Mouse (Mus musculus) frontal cortex, postnatal 14 days (tissue): Measurements from ENCODE around the gene Nr4a2.

Source experiments
- DNase-seq, 2 experiments: peaks; one replicate each; pipeline ENCODE4 v3.0.0; 2022; ENCODE audit warnings: low spot score in 2 of 2

Nr4a2 gene

DNA sequence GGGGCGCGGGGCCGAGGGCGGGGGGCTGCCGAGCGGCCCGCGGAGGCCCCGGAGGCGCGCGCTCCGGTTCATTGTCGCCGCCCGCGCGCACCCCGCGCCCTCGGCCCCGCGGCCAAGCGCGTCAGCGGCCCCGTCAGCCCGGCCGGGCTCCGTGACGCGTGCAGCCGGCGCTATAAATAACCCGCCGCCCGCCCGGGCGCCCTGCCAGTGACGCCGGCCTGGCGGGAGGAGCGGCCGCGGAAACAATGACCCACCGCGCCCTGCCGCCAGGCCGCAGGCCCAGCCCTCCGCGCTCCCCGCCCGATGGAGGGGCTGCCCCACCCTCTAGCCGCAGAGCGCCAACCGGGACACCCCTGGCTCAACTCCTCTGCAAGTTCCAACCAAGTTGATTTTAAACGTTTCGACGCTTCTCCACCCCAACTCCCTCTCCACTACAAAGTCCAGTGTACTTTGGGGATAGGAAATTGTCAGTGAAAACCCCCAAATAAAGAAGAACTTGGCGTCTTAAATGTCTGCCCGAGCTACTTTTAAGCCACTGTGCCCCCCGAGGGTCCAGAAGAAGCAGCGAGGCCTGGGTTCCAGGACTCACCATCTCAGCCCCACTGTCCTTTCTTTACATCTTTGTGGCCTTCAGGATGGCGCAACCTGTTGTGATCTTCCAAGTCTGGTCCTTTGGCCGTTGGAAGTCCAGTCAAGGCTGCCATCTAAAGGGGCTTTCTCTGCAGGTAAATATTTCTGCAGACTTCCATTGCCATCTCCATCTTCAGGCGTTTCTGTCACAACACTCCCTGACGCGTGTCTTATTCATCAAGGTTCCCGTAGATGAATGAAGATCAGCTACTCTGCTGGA lies at the start of gene Nr4a2:
Nr4a2 (minus strand) TSS at position 13 of the 850 bp plus-strand sequence.
- peak in 1 of 2 experiments; percentile 41 for DNase-seq

DNA sequence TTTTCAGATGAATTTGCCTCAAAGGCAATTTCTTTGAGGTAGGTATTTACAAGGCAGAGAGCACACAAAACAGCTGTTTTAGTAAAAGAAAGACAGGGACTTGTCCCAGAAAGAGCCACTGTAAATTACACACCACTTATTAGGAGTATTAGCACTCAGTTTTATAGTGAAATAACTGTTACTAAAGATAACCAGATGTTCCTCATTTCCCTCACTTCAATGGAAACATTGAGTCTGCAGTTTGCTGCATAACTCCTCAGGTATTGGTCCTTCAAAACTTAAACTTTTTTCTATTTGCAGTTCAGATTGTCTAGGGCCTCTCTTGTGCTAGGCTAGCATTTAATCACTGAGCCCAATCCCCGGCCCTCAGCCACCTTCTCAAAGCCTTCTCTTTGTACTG lies 41.6 kb upstream of the Nr4a2 start:
- DNase-seq = no peak

DNA sequence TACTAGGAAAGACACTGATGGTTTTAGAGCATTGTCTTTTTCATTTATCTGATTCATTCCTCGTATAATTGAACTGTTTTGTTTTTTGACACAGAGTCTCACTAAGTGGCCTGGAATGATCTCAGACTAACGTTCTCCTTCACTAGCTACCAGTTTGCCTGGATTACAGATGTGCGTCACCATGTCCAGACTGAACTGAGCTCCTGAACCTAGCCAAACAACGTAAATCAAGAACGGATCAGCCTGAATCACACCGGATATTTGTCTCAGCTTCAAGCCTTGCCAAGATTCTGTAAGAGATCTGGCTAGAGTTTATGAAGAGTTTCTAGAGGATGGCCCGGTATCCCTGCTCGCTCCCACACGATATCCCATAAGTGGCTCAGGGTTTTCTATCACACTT lies 33.0 kb upstream of the Nr4a2 start:
- DNase-seq = no peak

DNA sequence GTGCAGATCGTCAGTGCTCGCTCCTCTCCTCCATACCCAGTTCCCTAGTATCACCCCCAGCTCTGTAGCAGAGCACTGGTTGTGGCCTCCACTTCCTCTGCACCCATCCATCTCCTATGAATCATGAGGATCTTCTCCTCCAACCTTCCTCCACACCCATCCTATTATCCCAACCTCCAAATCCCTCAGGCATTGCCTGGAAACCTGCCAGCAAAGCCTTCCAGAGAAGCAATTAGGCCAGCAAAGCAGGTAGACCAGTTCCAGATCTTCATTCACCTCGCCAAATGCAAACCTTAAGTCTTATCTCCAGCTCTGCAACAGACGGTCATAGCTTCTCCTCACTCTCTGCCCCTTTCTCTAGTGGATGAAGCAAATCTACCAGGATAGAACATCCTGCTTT lies 26.0 kb upstream of the Nr4a2 start:
- DNase-seq = no peak

DNA sequence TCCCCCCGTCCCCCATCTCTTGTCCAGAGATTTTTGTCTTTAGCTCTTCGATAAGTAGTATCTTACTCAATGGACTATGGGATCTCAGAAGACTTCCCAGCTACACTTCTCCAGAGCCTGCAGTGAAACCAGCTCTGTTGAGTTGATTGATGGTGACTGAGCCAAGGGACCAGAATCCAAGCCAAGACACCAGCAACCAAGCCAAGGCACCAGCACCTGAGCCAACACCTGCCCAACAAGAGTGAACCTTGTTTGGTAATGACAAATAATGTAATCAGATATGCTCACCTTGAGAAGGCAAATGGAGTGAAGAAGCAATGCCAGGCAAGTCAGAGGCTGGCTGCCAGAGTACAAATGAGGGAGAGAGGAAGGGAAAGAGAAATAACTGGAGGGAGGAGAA lies 24.4 kb upstream of the Nr4a2 start:
- DNase-seq = no peak

DNA sequence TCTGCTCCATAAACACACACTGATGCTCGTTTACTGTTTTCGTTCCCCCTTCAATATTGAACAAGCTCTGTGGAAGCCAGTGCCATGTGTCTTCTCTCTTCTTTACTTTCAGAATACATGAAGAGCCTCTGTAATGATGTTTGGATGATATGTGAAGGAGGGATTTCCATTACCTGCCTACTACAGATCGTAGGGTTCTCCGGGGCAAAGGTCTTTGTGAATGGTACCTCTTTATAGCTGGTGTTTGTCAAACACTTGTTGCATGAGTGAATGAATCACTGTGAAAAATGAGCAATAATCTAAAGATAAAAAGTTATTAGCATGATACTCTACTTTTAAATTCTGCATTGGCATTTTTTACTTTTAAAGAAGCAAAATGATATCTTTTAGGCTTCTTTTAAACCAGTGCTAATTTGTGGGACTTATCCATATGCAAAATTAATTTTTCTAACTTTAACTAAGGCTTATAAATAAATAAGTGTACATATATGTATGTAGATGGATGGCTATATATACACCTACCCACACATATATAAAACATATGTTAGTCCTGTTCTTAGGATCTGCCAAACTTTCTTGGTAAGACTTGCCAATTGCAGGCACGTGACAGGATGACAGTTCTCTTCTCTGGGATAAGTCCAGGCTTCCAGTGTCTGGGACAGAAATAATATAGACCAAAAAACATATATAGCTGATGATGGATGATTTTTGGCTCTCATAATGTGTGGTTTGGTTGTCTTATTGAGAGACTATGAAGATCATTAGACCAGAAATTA lies 22.0 kb upstream of the Nr4a2 start:
- DNase-seq = no peak

DNA sequence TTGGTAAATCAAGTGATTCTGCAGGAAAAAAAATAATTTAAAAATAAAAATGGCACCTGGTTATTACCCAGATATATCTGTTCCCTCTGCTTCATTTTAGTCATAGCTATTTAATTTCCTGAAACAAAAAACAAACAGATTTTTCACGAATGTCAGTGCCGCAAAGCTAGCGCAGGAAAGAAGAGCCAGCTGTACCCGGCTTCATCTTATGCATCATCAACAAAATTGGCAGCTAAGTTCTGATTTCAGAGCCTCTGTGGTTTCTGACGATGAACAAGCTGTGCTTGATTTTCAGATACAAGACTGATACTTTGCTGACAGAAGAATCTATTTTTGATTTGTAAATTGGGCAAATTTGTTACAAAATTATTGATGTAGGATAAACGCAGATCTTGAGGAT lies 14.8 kb upstream of the Nr4a2 start:
- no peak for DNase-seq

DNA sequence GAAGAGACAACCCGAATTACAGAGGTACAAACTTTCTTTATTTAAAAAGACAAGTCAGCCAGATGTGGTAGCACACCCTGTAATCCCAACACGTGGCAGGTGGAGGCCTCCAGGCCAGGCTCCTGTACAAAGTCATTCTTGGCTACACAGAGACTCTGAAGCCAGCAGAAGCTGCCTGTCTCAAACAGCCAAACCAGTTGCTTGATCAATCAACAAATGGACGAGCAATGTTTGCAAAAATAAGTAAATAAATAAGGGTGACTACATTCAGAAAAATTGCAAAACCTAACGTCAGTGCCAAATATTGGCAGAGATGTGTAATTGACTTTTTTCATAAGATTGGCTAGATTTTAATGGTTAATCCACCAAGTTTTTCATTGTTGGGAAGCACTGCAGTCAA lies 3.7 kb upstream of the Nr4a2 start:
- DNase-seq = no peak

DNA sequence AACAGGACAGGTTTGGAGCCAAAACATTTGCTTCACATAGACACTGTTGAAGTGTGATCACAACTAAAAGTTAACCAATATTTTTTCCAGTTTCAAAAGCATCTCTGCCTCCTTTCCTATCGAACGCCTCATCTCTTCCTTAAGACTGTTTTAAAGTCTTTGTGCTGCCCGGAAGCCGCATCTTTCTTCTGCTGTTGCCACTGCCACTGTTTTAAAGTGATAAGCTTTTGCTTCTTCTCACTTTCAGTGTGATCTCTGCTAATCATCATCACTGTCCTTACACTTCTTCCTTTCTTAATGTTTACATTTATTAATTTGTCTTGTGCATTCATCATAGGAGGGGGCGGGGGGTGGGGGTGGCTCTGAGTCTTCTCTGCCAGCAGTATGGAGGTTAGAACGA lies 2.1 kb upstream of the Nr4a2 start:
- no peak for DNase-seq

DNA sequence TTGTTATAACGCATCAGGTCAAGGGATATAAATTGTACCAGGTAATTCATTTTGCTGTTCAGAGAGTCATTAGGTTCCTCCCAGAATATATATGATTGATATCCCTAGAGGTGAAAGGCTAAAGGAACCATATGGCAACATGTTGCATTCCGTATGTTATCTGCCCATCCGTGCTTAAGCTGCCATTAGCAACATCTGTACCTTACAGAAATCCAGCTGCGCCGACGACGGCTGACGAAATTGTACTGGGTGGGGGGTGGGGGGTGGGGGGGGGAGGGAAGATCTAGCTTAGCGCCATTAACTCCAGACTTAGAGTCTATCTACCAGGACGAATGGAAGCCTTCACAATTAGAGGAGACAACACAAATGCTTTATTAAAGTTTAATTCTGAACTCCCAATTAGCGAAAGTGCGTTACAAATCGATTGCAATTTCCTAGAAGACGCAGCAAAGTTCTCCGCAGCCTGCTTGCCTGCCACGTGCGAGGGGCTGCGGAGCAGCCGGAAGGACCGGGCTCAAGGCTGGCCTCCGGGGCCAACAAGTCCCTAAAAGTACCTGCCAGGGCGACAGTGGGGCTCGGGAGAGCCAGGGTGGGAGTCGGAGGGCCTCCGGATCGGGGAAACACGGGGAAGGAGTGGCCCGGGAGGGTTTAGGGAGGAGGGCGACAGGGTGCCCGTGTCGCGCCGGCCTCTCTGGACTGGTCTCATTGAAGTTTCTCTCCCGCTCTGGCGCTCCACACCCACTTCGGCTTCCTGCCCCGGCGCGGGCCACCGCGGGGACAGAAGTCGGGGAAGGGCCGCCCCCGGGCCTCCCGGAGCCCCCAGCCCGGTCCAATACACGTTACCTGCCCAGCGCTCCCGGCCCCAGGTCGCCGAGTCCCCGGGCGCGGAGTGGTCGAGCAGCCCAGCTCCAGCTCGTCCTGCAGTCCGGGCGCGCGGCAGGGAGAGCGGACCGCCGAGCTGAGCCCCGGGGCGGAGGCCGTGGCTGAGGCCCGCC lies 520 bp downstream of the Nr4a2 start:
- DNase-seq = no peak

DNA sequence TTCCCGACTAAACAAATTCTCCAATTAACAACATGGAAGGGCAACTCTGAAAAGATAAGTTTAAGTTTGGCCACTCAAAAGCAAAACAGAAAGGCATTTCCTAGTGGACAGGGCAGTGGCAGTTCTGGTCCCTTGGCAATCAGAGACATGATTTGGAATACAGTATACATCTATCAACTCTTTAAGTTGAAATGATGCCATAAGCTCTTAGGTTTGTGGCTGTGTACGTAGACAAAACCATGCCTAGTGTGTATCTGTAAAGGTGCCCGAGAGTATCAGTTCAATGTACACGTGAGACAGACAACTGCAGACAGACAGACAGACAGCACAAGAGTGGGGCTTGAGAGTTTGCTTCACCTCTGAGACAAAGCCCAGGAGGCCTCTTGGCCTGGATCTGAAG lies 2.7 kb downstream of the Nr4a2 start:
- DNase-seq = no peak

DNA sequence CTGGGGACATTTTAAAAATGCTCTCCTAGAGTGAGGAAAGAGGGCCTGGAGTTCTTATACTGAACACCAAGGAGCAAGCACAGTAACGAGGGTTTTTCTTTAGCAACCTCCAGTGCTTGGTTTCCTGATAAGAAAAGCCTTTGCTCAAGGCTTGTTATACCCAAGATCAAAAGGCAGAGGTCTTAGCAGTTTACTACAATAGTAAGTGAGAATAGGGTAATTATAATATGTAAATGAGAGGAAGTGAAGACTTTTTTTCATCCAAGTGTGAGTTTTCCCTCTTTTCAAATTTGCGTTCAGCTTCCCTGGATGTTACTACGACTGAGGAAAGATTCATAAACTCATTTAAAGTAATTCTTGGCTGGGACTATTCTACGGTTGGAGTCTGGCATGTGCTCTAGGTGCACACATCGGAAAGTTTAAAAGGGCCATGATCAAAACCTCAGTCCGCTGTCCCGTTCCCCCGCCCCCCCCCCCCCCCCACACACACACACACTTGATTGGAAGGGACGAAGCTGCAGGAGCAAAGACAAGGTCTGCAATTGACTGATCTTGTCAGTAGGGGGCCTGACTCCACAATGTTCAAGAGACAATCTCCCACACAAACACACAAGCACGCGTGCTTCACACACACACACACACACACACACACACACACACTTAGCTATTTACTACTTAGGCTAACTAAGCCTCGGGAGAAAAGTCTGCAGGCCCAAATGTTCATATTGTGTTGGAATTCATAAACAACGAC lies 6.4 kb downstream of the Nr4a2 start:
- DNase-seq = peak in 1 of 2 experiments; percentile 36

DNA sequence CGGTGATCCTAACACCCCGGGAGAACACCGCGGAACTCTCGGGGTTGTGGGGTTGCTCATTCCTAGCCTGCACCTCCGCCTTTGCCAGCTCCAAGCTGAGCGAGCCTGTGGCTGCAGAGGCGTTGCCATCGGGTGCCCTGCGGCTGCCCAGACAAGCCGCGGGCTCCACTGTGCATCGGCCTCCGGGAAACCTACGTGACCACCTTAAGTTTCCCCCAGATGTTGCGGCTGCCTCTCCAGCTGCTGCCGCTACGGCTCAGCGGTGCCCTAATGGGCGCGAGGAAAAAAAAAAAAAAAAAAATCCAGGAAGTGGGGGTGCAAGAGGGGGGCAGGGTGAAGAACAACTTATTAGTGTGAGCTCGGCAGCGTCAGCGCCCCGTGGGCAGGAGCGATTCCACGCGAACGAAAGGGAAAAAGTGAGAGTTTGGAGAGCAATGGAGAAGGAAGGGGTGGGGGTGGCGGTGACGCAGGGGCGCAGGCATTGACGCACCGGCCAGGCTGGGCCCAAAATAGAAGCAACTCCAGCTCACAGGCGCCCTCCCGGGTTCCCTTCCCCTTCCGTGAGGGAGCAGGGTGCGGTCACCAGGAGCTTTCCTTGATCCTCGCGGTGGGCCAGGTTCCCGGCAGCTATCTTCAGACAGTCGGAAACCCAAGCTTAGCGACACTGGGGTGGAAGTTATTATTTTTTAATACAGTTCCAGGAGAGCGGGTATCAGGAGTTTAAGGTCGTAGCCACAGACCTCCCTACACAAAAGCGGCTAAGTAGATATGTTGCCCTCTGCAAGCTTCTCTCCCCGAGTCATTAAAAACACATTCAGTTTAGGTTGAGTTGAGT lies 7.2 kb downstream of the Nr4a2 start:
- DNase-seq = peak; percentile 24 to 35

DNA sequence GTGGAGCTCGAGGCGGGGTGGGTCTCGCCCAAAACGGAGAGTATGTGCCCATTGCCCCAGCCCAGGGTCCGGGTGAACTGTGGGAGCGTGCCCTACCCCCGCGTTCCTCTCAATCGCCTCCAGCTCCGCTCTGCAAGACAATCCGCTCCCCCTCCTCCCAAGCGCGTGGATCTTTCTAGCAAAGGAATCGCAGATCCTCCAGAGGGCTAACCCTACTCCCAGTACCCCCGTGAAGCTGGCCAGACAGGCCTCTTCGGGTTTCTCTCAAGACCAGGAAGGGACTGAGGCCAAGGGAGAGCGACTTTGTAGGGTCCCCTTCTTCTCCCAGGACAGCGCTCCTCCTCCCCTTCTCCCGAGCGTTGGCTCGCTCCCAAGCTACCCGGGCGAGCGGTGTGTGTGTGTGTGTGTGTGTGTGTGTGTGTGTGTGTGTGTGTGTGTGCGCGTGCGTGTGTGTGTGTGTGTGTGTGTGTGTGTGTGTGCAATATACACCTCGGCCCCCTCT lies 7.9 kb downstream of the Nr4a2 start:
- DNase-seq = no peak

DNA sequence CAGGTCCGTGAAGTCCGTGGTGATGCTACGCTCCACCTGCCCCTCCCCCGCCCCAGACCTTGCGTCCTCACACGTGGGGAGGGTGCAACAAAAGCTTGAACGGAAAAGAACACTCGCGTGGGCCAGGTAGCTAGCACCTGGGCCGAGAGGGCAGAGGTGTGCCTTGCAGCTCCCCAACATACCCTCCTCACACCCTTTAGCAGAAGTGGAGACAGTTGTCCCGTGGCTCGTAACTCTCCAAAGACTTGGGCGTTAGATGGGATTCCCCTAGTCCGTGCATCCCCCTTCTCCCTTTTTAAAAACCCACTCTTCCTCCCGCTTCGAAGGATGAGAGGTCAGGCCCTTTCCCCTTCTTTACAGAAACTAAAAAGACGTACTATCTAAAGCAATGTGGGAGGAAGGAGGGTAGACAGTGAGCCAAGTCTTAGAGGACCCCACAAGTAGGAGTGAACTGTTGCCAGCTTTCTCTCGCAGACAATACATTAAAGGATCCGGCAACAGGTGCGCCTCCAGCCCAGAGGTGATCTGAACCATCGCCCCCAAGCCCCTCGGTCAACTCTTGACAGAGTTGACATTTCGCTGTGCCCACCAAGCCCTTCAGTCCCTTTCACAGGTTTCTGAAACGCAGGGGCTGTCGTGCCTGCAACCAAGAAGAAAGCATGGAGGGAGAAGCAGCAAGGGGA lies 8.5 kb downstream of the Nr4a2 start:
- DNase-seq = no peak

DNA sequence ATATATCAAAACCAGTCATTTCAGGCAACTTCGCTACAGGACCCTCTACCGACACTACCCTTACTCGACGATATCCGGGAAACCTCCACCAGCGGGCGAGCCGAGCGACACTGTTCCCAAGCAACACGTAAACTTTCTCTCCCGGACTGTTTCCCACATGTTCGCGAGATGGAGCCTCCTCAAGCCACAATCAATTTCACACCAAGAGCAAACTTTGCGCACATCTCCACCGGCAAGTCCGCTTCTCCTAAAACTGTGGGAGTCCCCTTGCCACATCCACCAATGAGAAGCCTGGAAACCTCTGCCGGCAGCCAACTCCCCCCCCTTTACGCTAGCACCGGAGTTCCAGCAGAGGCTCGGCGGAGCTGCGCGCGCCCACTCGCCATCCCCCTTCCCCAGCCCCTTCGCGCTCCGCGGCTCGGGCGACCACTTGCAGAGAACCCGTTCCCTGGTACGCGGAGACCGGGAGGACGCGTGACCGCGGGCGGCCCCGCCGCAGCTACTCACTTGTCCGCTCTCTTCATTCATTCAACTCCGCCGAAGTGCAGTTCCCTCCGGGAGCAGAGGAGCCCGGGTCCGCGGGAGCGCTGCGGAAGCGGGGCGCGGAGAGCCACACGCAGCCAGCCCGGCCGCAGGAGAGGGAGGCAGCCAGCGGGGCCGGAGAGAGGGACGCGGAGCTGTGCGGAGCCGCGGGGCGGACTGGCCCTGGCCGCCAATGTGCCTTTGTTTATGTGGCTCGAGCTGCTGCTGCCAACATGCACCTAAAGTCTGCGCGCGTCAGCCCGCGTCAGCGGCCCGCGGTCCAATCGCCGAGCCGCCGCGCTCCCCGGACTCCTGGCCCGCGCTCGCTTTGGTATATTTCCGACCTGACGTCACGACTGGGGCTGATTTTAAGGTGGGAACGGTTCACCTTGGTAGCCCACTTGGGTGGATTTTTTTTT lies 9.3 kb downstream of the Nr4a2 start:
- DNase-seq = peak; percentile 33 to 61

DNA sequence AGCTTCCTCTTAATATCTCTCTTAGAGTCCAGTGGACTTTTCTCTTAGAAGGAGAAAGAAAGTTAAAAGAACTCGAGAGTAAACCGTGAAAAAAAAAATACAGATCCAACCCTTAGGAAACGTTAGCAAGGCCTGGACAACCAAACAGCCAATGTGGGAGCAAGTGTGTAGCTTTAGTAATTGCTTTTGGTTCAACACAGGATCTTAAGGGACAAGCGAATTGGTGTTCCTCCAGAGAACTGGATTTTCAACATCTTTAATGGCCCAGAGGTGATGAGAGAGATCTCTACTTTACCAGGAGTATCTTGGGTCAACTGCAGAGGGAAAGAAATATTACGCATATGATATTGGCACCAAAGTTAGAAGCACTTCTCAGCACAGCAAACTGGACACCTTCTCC lies 10.4 kb downstream of the Nr4a2 start:
- DNase-seq = no peak

DNA sequence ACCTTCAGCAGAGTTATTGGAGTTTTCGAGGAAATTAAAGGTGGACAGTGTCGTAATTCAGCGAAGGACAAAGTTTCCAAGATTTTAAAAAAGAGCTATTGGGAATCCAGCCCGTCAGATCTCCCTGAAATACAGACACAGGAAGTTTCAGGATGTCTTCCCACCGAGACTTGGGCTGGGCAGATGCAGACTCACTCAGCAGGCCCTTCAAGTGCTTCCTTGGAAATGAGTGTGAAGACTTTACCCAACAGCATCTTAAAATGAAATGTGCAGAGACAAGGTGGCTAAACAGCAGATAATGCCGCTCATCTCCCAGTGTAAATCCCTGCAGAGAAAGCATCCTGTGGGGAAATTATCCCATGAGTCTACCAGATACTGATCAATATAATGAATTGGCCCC lies 10.9 kb downstream of the Nr4a2 start:
- no peak for DNase-seq
